Mouse (Mus musculus): ENCODE data around the gene Dse. TPM values are rescaled to one million over a fixed set of nuclear protein-coding genes. Genes with fewer than 3 reads are reported as not detected.

Dse gene
- 6.3 and 13.6 TPM in 2 replicates for polyA plus RNA-seq (2012; rRNA removed)

GRCm38 (mm10) chr10:34207503-34207850, at the start of gene Dse:
TSS of gene Dse (minus strand) at chr10:34207715.

DNA sequence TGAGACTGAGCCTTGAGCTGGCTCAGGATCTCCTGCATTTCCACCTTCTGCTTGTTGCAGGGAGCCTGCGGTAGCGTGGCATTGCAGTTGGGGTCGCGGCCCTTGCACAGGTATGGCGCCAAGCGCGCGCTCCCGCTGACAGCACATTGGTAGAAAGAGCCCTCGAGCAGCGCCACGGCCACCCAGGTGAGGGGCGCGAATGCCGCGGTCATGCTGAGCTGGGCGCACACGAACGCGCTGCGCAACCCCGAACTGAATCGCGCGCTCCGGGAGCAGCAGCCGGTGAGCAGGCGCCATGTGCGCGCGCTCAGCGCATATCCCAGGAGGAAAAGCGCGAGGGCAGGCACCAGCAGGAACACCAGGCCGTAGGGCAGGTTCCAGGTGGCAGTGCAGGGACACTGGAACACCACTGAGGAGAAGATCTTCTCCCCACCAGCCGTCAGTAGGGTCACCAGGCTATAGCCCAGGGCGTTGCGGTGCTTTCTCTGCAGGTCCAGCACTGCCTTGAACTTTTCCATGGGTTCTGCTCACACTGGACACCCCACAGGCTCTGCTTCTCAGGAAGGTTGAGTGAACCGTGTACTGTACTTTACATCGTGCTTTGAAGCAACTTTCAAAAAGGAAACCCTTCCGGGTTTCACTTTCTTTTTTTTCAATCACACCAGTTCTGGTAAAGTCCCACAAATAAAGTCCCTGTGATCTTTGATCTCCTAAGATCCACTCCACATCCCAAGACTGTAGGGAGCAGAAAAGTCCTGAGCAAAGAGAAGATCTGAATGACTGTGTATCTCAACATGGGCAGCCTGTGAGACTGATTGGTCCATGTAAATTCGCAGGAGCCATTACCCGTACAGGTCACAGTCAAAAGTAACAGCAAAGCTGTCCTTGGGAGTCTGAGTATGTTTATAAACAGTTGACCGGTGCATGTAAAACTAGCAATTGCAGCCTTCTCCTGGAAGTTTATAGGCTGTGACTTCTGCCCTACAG, 79.8 kb downstream of the Dse start, which contains the start of gene Calhm6:
Calhm6 (minus strand) TSS at position 593 of the 987 bp plus-strand sequence.

Other genes with a start within 250 kb of the Dse start
- 84.7 and 102 TPM in 2 replicates for gene Rwdd1, start 188.1 kb downstream of the Dse start, polyA plus RNA-seq (2012; rRNA removed)
- gene Trappc3l, start 170.1 kb downstream of the Dse start, polyA plus RNA-seq (2012; rRNA removed) = not detected in 2 replicates
- gene Calhm4, start 163.4 kb downstream of the Dse start, polyA plus RNA-seq (2012; rRNA removed) = 0.01 TPM in 1 of 2 replicates, not detected in the other
- 0.18 and 0.34 TPM in 2 replicates for gene Calhm5, start 111.2 kb downstream of the Dse start, polyA plus RNA-seq (2012; rRNA removed)
- gene Calhm6, start 79.7 kb downstream of the Dse start, polyA plus RNA-seq (2012; rRNA removed) = 0.50 and 1.2 TPM in 2 replicates
- 62.2 and 64.8 TPM in 2 replicates for gene Tspyl1, start 74.5 kb upstream of the Dse start, polyA plus RNA-seq (2012; rRNA removed)
- gene Tspyl4, start 89.7 kb upstream of the Dse start, polyA plus RNA-seq (2012; rRNA removed) = 136 and 138 TPM in 2 replicates
- gene Col10a1, start 182.3 kb upstream of the Dse start, polyA plus RNA-seq (2012; rRNA removed) = 0.05 and 23.4 TPM in 2 replicates
- gene Nt5dc1, start 210.8 kb upstream of the Dse start, polyA plus RNA-seq (2012; rRNA removed) = 1.9 and 2.4 TPM in 2 replicates

Data from central nervous system, embryonic 14 days (tissue).